Mouse (Mus musculus): ENCODE measurements around the gene Tmem230. TPM values are rescaled to one million over a fixed set of nuclear protein-coding genes. Genes with fewer than 3 reads are reported as not detected.
A peak's percentile ranks its signal among the peaks of the same experiment; 100 is the strongest.
"Not testable (repeated sequence)": the region's sequence is repeated elsewhere in the genome, so short reads cannot be mapped to it uniquely, and the experiment has no call there.

Gene Tmem230
- total RNA-seq, 2 experiments from 2014 or later = 23.0 to 25.1 TPM

DNA sequence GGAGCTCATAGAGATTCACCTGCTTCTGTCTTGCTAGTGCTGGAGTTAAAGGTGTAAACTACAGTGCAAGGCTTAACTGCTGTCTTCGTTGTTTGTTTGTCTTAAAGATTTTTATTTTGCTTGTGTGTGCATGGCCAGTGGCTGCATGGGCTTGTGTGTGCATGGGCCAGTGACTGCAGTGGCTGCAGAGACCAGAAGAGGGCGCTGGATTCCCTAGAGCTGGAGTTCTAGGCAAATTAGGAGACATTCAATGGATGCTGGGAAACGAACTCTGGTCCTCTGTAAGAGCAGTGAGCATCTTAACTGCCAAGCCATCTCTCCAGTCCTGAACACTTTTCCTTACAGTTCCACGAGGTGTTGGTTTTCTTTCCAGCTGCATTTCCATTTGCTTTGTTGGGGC lies 27.9 kb upstream of the Tmem230 start:
- no peak for DNase-seq (ENCODE audit: low spot score in 2 of 2)

DNA sequence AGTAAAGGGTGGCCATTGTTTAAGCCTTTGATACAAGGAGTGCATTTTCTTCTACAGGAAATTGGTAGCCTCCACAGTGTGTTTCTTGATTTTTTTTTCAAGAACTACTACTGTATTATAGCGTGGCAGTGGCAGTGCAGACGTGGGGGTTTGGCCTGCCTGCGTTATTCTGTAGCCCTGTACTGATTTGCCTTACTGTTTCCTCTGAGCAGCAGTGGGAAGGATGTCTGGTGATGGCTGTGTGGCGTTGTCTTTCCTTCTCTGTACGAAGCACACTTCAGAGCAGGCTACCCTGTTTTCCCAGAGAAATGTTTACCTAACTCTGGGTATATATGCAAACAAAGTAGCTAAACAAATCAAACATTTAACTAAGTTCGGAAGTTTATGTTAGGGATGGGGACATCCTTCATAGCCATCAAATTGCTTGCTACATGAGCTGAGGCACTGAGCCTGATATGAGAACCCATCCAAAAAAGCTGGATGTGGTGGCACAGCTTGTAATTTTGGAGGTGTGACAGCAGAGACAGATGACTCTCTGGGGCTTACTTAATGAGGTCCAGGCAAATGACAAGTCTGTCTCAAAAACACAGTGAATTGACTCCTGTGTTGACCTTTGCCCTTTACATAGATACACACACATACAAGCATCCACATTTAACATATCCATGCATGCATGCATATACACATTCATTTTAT lies 25.2 kb upstream of the Tmem230 start:
- DNase-seq (ENCODE audit: low spot score in 2 of 2) = no peak

DNA sequence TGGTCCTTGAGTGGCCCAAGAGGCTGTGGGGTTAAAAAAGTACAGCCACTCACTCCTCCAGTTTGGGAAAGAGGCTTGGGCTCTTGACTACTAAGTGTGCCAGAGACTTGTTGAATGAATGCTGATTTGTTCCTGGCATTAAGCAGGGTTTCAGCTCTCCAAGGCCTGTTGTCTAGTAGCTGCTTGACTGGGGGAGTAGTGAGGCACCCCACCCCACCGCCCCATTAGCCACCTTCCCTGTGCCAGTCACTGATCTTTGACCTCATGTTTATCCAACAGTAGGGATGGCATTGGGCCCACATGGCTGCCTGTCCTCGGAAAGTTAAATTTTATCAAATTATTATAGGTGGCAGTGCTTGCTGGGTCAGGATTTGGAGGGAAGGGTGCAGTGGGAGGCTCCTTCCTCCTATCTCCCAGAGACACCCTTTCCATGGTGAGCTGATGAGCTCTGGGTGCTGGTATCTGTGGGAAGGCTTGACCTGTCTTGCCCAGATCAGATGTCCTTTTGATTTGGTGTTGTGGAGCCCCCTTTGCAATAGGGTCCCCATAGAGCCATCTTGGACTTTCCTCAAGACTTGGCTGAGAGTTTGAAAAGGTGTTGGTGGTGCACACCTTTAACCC lies 22.8 kb upstream of the Tmem230 start:
- no peak for DNase-seq (ENCODE audit: low spot score in 2 of 2)

DNA sequence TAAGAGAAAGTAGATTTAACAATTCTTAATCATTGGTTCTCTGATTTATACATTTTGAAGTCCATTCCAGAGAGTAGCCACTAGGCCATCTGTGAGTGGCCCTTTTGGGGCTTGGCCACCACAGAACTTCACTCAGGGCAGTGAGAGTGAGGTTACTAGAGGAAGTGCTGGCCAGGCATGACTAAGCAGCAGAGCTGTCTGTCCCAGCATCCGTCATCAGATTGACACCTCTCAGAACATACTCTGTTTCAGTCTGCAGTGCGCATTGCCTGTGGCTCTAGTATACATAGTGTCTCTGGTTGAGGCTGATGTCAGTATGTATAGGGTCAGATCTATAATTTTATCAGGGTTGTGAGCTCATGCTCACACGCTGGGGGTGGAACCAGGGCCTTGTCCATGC lies 21.6 kb upstream of the Tmem230 start:
- no peak for DNase-seq (ENCODE audit: low spot score in 2 of 2)

DNA sequence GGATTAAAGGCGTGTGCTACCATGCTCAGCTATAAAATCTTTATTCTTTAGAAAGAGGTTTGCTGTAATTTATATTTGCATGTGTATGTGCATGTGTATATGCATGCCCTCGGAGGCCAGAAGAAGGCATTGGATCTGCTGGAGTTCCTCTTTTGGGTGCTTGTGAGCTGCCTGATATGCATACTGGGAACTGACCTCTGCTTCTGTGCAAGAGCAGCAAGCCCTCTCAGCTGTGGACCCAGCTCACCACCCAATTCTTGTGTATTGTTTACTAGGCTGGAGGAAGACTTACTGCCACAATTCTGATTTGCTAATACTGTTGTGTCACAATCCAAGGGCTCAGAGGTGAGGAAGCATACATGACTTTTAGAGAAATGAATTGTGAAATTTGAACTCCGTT lies 18.5 kb upstream of the Tmem230 start:
- no peak for DNase-seq (ENCODE audit: low spot score in 2 of 2)

DNA sequence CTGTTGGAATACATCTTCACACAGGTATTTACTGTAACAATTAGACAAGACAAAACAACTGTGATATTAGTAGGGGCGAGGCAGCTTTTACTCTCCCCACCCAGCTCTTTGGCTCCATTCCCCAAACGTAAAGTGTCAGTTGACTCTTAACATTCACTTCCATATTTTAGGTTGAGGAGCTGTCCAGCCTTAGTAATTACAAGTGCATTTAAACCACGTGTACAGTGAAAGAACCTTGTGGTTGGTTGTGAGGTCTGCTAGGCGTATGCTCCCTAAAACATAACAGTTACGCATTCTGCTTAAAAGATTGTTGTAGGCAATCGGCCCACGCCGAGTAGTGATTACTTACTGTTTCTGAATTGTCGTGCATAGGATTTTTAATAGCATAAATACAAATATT lies 17.6 kb upstream of the Tmem230 start:
- DNase-seq (ENCODE audit: low spot score in 2 of 2) = no peak

DNA sequence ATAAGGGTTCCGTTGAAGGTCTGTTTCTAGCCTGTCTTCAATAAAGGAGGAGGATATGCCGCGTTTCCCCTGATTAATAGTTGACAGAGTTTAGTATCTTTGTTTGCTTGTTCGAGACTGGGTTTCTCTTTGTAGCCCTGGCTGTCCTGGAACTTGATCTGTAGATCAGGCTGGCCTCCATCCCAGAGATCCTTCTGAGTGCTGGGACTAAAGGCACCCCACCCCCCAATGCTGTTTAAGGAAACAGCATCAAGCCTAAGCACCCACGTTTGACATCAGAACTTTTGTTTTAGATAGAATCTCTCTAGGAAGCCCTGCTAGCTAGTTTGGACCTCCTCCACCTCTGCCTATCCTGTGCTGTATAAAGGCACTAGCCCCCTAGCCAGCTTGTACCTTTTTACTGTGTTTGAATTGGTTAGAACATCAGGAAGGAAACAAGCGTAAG lies 16.7 kb upstream of the Tmem230 start:
- DNase-seq (ENCODE audit: low spot score in 2 of 2) = no peak

DNA sequence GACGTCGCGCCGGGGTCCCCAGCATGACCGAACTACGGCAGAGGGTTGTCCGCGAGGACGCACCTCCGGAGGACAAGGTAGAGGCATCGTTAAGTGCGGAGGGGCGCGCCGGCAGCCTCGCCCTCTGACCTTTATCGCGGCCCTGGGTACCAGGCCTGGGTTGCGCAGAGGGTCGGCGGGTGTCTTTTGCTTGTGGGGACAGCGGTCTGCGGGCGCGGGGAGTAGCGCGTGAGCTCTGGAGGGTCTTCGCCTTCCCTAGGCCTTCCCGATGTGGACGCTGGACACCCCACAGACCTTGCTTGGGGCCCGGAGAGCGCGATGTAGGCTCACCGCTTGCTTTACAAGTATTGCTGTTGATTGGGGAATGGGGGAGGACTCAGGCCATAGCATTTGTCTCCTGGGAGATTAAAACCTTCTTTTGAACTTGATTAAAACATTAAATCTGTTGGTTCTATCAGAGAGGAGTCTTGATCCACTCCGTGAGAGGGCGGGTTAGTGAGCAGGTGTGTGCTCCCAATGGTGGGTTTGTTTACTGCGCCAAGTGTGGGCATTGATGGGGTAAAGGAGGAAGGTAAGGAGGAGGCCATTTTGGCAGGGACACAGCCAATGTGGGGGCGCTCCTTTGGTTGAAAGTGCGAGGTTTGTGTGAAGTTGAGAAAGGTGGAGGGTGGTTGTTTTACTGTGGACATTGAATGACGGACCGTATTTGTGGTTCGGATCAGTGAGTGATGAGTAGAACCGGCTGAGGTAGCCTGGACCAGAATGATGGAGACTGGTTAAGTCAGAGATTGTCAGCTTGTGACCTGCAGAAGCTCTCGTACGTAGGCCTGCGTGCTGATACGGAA lies 16.0 kb upstream of the Tmem230 start:
- DNase-seq (ENCODE audit: low spot score in 2 of 2) = no peak

DNA sequence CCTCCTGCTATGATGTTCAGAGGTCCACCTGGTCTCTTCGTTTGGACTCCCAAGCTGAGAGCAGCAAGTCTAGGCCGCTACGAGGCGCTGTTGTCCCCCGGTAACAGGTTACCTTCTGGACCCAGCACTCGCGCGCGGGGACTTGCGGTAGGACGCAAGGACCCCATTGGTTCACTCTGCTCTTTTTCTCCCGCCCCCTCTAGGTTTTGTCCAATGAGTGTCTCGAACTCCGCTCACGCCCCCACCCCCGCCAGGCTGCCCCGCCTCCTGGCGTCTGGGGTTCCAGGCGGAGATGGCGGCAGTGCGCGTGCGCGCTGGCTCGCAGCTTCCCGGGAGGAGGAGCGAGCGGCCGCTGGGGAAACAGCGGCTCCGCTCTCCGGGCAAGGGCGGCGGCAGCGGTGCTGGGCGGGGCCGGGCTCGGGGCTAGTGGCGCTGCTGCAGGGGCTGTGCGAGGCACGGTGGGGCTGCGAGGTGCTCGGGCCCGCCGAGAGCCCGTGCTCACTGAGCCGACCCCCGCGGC lies 15.3 kb upstream of the Tmem230 start, which contains the start of gene Cds2:
TSS of gene Cds2 (plus strand) at position 270 of the 520 bp plus-strand sequence.
- peak; percentile 99 to 100 for DNase-seq (ENCODE audit: low spot score in 2 of 2)

DNA sequence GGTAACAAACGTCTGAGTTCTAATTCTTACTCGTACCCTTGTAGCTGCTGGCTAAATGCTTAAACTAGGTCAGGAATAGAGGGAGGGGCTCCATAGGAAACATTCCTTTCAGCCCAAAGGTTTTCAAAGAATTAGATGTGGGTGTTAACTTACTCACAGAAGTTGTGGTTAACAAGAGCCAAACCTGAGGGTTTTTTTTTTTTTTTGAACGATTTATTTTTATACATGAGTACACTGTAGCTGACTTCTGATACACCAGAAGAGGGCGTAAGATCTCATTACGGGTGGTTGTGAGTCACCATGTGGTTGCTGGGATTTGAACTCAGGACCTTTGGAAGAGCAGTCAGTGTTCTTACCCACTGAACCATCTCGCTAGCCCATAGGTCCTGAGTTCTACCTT lies 14.6 kb upstream of the Tmem230 start:
- DNase-seq (ENCODE audit: low spot score in 2 of 2) = no peak

DNA sequence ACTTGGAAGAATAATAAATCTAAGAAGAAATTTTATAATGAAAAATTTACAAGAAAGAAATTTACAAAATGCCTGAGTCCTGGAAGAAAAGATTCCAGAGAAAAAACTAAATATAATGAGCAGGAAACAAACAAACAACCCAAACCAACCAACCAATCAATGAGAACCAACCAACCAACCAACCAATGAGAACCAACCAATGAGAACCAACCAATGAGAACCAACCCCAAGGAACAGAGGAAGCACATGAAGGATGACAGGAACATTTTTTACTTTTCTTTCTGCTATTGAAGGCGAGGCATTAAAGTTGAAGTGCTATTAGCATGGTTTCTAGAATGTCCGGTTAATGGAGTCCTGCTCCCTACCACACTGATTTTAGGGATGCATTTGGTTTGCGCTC lies 13.0 kb upstream of the Tmem230 start:
- no peak for DNase-seq (ENCODE audit: low spot score in 2 of 2)

DNA sequence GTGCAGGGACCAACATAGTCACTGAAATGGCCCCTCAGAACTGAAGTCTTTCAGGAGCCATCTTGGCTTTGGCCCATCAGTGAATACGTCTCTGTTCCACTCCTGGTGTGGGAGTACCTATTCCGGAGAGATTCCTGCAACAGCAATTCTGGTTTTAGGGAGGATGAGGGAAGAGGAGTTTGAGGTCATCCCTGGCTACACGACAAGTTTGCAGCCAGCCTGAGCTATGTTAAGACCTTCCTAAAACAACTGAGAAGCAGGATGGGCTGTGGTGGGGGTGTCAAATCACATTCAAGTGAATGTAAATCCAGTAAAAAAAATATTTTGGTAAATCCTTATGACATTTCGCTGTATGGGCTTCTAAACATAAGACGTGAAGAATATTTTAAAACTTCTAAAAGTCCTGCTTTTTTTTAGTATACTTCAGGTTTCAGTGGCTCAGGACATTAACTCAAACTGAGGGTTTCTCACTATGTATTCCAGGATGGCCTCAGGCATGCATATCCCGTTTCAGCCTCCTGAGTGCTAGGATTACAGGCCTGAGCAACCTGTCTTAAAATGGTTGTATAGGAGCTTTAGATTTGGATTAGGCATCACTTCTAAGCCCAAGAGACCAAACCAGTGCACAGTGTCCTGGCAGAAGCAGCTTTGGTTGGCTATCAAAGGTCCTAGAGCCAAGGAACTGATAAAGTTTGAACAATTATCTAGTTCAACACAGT lies 9.9 kb upstream of the Tmem230 start:
- no peak for DNase-seq (ENCODE audit: low spot score in 2 of 2)

DNA sequence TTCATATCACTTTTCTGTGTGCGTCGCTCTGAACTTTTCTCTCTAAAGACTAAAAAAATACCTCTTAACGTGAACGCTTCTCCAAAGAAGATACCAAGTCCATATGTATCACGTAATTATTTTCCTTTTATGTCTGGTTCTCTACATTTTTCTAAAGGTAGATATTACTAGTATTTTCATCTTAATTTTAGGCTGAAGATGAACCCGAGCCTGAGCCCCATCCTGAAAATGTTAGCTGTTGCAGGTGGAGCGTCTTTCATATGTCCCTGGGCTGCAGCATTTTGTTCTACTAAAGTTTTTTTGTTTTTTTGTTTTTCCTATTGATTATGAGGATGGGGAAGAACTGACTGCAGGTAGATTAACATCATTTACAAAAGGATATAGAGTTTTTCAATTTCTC lies 6.0 kb upstream of the Tmem230 start:
- no peak for DNase-seq (ENCODE audit: low spot score in 2 of 2)

DNA sequence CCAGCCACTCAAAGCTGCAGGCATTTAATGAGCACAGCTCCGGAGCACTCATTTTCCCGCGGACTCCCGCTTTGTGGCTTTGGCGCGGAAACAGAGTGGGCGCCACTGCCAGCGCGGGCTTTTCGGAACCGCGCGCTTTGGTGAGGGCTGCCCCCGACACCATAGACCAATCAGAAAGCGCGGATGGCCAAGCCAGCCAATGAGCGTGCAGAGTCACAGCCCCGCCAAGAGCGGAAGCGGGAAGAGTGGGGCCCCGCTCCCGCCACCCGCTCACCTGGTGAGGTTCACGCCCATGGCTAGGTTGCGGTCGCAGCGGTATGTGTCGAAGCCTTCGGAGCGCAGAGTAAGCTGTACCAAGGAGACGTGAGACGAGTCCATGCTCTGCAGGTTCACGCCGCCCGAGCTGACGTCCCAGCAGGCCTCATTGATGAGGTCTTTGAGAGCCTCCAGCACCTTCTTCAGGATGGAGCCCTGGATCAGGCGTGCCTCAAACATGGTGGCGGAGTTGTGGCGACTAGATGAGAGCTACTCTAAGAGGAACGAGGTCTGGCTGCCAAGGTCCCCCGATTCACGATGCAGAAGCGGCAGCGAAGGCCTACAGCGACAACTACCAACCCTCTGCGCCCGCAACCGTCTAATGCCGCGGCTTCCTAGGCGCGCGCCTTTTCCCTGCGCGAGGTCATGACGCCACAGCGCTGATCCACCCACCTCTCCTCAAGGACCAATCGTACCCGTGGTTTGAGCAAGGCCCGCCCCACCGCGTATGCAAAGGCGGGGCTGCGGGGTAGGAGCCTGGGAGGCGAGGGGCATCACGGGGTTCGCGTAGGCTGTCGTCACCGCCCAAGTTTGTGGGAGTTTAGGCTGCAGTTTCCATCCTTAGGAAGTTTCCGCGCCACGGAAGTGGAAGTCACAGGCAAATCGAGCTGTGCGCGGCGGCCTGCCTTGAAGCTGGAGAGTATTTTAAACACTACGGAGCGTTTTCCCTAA lies 5.2 kb upstream of the Tmem230 start, which contains the start of gene Pcna:
TSS of gene Pcna (minus strand) at position 773 of the 987 bp plus-strand sequence.
- peak; percentile 93 to 95 for DNase-seq (ENCODE audit: low spot score in 2 of 2)

DNA sequence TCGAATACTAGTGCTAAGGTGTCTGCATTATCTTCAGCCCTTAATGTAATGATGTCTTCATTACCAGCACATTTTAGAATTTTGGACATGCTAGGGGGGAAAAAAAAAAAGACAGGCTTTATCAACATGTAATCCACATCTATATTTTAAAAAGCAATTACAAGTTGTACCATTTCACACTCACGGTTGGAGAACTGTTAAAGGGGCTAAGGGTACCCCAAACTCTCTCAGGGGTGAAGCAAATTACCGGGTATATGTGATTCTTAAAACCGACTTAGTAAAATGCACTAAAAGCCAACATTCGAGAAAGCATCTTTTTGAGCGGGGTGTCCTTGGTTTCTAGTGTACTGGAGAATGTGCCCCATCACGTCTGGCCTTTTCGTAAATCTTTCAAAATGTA lies 4.3 kb upstream of the Tmem230 start:
- no peak for DNase-seq (ENCODE audit: low spot score in 2 of 2)

DNA sequence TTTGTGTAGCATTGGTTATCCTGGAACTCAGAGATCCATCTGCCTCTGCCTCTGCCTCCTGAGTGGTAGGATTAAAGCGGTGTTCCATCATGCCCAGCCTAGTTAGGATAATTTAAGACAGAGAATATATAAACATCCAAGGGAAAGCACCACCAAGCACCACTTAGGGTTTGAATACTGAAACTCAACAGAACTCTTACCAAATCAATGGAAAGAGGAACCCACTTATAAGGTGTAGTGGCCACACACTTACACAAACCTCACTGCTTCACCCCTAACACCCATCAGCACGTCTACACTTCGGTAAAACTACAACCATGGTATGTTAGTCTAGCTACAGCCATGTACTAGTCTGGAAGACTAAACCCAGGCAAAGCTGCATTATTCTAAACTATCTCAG lies 4.2 kb downstream of the Tmem230 start:
- DNase-seq (ENCODE audit: low spot score in 2 of 2) = no peak

DNA sequence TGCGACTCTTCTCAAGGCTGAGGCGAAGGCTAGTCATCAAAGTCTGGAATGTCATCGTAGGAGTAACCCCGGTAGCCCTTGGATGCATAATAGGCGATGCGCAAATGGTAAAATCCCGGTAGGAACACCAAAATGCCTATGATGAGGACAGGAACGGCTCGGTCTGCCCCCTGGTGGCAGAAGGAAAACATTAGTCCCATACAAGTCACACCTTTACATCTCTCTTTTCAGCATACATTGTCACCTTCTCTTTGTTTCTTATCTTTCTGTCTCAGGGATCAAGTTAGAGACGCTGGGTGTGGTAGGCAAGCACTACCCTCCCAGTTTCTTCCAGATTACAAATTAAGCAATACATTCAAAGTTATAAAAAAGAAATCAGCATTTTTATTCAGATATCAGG lies 7.2 kb downstream of the Tmem230 start:
- peak in 1 of 2 experiments; percentile 50 for DNase-seq (ENCODE audit: low spot score in 2 of 2)

DNA sequence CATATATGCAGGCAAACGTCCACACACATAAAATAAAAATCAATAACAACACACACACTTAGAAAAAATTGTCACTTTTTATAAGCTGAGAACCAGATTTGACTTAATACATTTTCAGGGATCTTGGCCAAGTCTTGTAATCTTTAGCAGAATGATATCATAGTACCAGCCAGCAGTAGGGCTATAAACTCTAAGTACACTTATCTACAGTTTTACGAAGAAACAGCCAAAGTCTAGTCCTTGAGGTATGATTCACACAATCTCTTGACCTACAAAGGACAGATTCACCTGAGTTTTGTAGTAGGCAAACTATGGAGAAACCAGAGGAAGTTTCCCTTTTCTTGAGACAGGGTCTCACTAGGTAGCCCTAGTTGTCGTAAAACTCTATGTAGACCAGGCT lies 8.2 kb downstream of the Tmem230 start:
- not testable (repeated sequence) for DNase-seq (ENCODE audit: low spot score in 2 of 2)

DNA sequence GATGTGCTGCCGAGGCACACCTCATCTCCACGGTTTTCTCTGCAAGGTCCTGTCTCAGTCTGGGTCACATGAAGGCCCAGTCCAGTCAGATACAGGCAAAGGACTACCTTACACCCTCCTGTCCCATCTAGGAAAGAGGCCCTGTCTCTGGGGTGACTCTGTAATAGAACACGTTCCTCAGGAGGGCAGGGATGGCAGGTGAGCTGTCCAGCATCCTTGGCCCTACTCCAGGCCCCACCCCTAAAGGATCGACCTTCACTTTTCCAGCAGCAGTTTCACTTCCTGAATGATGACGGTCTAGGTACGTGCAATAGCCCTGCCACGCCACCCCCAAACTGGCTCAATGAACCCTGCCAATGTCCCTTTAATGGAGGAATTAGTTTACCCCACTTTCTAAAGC lies 11.6 kb downstream of the Tmem230 start:
- no peak for DNase-seq (ENCODE audit: low spot score in 2 of 2)

DNA sequence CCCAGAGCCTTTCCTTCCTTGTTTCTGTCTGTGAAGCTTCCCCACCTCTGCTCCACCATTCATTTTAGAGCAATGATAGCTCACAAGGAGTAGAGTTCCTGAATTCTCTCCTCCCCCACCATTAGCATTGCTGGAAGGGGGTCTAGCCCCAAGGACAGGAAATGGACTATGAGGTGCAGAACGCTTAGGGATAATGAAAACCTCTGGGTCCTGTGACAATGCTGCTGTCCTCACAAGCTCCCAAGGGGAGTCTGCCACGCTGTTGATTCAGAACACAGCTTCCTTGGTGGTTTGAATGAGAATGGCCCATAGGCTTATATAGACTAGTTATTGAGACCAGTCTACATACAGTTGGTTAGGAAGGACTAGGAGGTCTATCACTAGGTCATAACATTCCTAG lies 12.3 kb downstream of the Tmem230 start:
- no peak for DNase-seq (ENCODE audit: low spot score in 2 of 2)

Data from gastrocnemius, postnatal 4 days (tissue).